Mouse (Mus musculus): ENCODE data around the gene Nob1.

DNA sequence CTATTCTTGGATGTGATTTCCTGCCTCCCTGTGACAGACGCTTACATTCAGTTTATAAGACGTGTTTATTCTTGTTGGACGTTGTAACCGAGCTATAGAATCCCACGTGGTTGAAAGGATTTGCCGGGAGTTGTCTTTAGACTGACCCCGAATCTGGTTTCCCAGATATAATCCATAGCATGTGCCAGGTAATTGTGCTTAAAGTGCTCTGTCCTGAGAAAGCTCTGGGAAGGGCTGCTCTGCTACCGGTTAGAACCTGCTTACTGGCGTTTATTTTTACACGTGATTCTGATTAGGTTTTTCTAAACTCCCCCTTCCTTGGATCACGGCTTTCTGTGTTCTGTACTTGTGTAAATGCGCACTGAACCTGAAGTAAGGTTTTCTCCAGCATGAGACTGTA, 27.2 kb downstream of the Nob1 start:
- TF ChIP-seq CTCF (IDR thresholded peaks at IDR 0.05; ENCODE audit: insufficient read depth, low read depth, low read length) (no peak), POLR2A (IDR thresholded peaks at IDR 0.05; ENCODE audit: insufficient read depth, low read depth, low read length) (no peak)

Data from olfactory bulb, adult 2 months (tissue).